Mouse (Mus musculus) layer of hippocampus, adult 11-12 months (tissue): ENCODE results near the gene Rbsn.

Experiments
- DNase-seq: peaks from one replicate; pipeline ENCODE4 v3.0.0; 2022; ENCODE audit warnings: low spot score

Gene Rbsn

GRCm38 (mm10) chr6:92176450-92176849 lies 38.3 kb downstream of the Rbsn start:
- no peak for DNase-seq

DNA sequence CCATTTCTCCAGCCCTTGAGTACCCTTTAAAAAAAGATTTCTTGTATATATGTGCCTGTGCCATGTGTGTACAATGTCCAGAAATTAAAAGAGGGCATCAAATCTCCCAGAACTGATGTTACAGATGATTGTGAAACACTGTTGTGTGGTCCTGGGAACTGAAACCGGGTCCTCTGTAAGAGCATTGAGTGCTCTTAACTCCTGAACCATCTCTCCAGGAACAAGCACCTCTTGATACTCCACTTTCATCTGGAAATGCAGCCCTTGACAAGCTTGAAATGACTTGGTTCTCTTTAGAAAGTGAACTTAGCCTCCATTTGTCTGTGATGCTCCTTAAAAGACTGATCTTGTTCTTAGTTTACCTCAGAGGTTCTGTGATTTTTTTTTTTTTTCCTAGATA lies 52.0 kb downstream of the Rbsn start:
- no peak for DNase-seq

DNA sequence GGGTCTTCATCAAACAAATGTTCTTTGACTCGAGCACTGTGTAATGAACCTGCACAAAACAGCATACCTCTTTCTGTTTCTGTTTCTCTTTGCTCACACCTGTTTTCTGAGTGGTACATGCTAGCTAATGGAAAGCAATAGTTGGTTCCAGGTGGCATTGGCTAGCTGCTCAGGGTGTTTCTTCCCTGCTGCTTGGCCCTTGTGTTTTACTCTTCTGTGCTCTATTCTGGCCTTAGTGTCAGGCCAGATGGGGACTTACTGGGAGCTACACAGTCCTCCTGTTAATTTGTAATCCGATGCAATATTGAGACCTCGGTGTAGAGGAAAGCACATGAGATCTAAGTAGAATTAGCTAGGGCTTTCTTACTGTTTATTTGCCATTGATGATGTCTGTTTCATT lies 55.9 kb downstream of the Rbsn start:
- DNase-seq, result no peak

DNA sequence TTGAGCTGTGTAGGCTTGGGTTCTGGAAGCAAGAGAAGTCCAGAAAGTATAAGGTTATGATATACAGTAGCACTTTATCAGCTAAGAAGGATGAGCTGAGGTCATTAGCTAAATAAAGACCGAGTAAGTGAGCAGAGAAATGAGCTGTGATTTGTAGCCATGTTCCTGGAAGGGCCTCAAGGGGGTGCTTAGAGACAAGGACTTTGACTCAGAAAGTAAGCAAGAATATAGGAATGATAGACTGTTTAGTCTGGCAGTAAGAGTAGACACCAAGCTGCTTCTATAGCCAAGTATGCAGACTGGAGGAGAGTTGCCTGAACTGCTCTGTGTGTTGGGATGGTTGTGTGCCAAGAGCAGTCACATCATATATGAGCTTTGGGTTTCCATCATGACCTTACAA lies 61.0 kb downstream of the Rbsn start:
- no peak for DNase-seq

- DNase-seq, result no peak
Measured at GRCm38 (mm10) chr6:92145881-92146280, 68.8 kb downstream of the Rbsn start.
